Mouse (Mus musculus) CH12.LX (cell line): ENCODE data around the gene Dnajc25. TPM values are rescaled to one million over a fixed set of nuclear protein-coding genes. Genes with fewer than 3 reads are reported as not detected.

Experiments used
- DNase-seq: peaks from one replicate; pipeline ENCODE4 v3.0.0-alpha.2; 2013; ENCODE audit errors: extremely low read depth
- H3K27ac ChIP-seq: 2 replicates; pipeline ENCODE4 v1.5.1; 2012; ENCODE audit warnings: low read depth, mild to moderate bottlenecking, control low read depth, moderate library complexity; ENCODE audit not compliant: insufficient read depth
- H3K27me3 ChIP-seq: replicated peaks from 2 replicates; pipeline ENCODE3; 2012; ENCODE audit warnings: inconsistent platforms
- H3K36me3 ChIP-seq, 2 experiments: replicated peaks in 1 of 2; 2 replicates each; pipeline versions ENCODE3 to v1.6.1; 2012; ENCODE audit warnings: inconsistent platforms in 1 of 2, low read length in 1 of 2, mild to moderate bottlenecking in 1 of 2, mixed read lengths in 1 of 2, moderate library complexity in 1 of 2; ENCODE audit not compliant: control insufficient read depth in 1 of 2, insufficient read depth in 1 of 2
- H3K4me1 ChIP-seq, 2 experiments: 2 replicates each; pipeline ENCODE4 v1.6.1; 2012; ENCODE audit warnings: inconsistent platforms in 1 of 2, moderate library complexity in 1 of 2; ENCODE audit not compliant: insufficient read depth in 2 of 2, control insufficient read depth in 1 of 2
- H3K4me2 ChIP-seq: 2 replicates; pipeline ENCODE4 v1.6.1; 2012; ENCODE audit warnings: low read depth, mild to moderate bottlenecking, control low read depth; ENCODE audit not compliant: poor library complexity, insufficient read depth, severe bottlenecking
- H3K4me3 ChIP-seq, 3 experiments: fragments of 150-350 bp in 1 of 3; sonication (generic) in 1 of 3; replicated peaks in 1 of 3; 2 replicates each; pipeline versions ENCODE3 to v1.5.1; 2011 to 2012; ENCODE audit warnings: low read depth in 2 of 3, low read length in 2 of 3, mild to moderate bottlenecking in 2 of 3, moderate library complexity in 2 of 3, control low read depth in 1 of 3, improper control_type of control experiment in 1 of 3, inconsistent platforms in 1 of 3, mixed read lengths in 1 of 3; ENCODE audit not compliant: poor library complexity in 1 of 3
- H3K79me2 ChIP-seq: replicated peaks from 2 replicates; pipeline ENCODE4 v1.6.1; 2012; ENCODE audit warnings: mild to moderate bottlenecking, moderate library complexity; ENCODE audit not compliant: control insufficient read depth, poor library complexity, insufficient read depth, severe bottlenecking; ENCODE audit errors: extremely low read depth
- H3K9ac ChIP-seq: 2 replicates; pipeline ENCODE4 v1.6.1; 2012; ENCODE audit warnings: low read depth, mild to moderate bottlenecking, control low read depth, moderate library complexity; ENCODE audit not compliant: insufficient read depth
- H3K9me3 ChIP-seq: replicated peaks from 2 replicates; pipeline ENCODE3; 2012; ENCODE audit warnings: low read length, inconsistent platforms, mixed read lengths
- CHD1 ChIP-seq: IDR thresholded peaks from 2 replicates; pipeline ENCODE4 v1.6.1; 2012; ENCODE audit warnings: low read depth, low read length, improper control_type of control experiment, inconsistent platforms
- CTCF ChIP-seq, 2 experiments: IDR thresholded peaks in 1 of 2; conservative IDR thresholded peaks in 1 of 2; 2 replicates each; pipeline ENCODE4 v1.5.1; 2011 to 2012; ENCODE audit warnings: low read depth in 2 of 2, low read length in 2 of 2, improper control_type of control experiment in 1 of 2, inconsistent platforms in 1 of 2, mild to moderate bottlenecking in 1 of 2, moderate library complexity in 1 of 2
- EP300 ChIP-seq: IDR thresholded peaks from 2 replicates; pipeline ENCODE4 v1.6.1; 2011; ENCODE audit warnings: low read length, improper control_type of control experiment
- ETS1 ChIP-seq: conservative IDR thresholded peaks from 2 replicates; pipeline ENCODE4 v1.6.1; 2012; ENCODE audit warnings: low read depth, mild to moderate bottlenecking, inconsistent platforms, low read length, improper control_type of control experiment, moderate library complexity
- GABPA ChIP-seq: IDR thresholded peaks from 2 replicates; pipeline ENCODE4 v1.6.1; 2012; ENCODE audit warnings: low read depth, low read length, improper control_type of control experiment, inconsistent platforms; ENCODE audit not compliant: insufficient replicate concordance
- HCFC1 ChIP-seq: IDR thresholded peaks from 2 replicates; pipeline ENCODE4 v1.6.1; 2012; ENCODE audit warnings: low read depth, mild to moderate bottlenecking, inconsistent platforms, low read length, improper control_type of control experiment
- IRF4 ChIP-seq: IDR thresholded peaks from 2 replicates; pipeline ENCODE4 v1.6.1; 2014; ENCODE audit warnings: low read depth, mild to moderate bottlenecking, inconsistent platforms, low read length, improper control_type of control experiment
- JUN ChIP-seq: IDR thresholded peaks from 2 replicates; pipeline ENCODE4 v1.6.1; 2011; ENCODE audit warnings: low read depth, mild to moderate bottlenecking, low read length, improper control_type of control experiment, moderate library complexity; ENCODE audit not compliant: insufficient read depth
- MAFK ChIP-seq: IDR thresholded peaks from 2 replicates; pipeline ENCODE4 v1.6.1; 2011; ENCODE audit warnings: low read length, improper control_type of control experiment; ENCODE audit not compliant: insufficient replicate concordance
- MAZ ChIP-seq: IDR thresholded peaks from 2 replicates; pipeline ENCODE4 v1.6.1; 2012; ENCODE audit warnings: low read depth, mild to moderate bottlenecking, inconsistent platforms, low read length, improper control_type of control experiment, moderate library complexity
- MEF2A ChIP-seq: IDR thresholded peaks from 2 replicates; pipeline ENCODE4 v1.6.1; 2014; ENCODE audit warnings: low read depth, mild to moderate bottlenecking, inconsistent platforms, low read length, improper control_type of control experiment, borderline replicate concordance
- MXI1 ChIP-seq: IDR thresholded peaks from 2 replicates; pipeline ENCODE4 v1.6.1; 2011; ENCODE audit warnings: mild to moderate bottlenecking, low read depth, low read length, improper control_type of control experiment
- MYC ChIP-seq: IDR thresholded peaks from 2 replicates; pipeline ENCODE4 v1.6.1; 2011; ENCODE audit warnings: low read depth, mild to moderate bottlenecking, improper control_type of control experiment, low read length
- NRF1 ChIP-seq: IDR thresholded peaks from 2 replicates; pipeline ENCODE4 v1.6.1; 2014; ENCODE audit warnings: low read depth, mild to moderate bottlenecking, inconsistent platforms, low read length, improper control_type of control experiment, moderate library complexity
- RAD21 ChIP-seq: IDR thresholded peaks from 2 replicates; pipeline ENCODE4 v1.6.1; 2011; ENCODE audit warnings: low read depth, mild to moderate bottlenecking, low read length, improper control_type of control experiment, moderate library complexity
- SMC3 ChIP-seq: IDR thresholded peaks from 2 replicates; pipeline ENCODE4 v1.6.1; 2011; ENCODE audit warnings: low read depth, low read length, improper control_type of control experiment
- TCF12 ChIP-seq: IDR thresholded peaks from 2 replicates; pipeline ENCODE4 v1.6.1; 2014; ENCODE audit warnings: low read depth, mild to moderate bottlenecking, inconsistent platforms, low read length, improper control_type of control experiment
- UBTF ChIP-seq: IDR thresholded peaks from 2 replicates; pipeline ENCODE4 v1.6.1; 2012; ENCODE audit warnings: low read depth, mild to moderate bottlenecking, inconsistent platforms, low read length, improper control_type of control experiment, moderate library complexity
- USF2 ChIP-seq: conservative IDR thresholded peaks from 2 replicates; pipeline ENCODE4 v1.6.1; 2011; ENCODE audit warnings: low read depth, low read length, improper control_type of control experiment
- ZC3H11A ChIP-seq: IDR thresholded peaks from 2 replicates; pipeline ENCODE4 v1.6.1; 2012; ENCODE audit warnings: low read depth, mild to moderate bottlenecking, inconsistent platforms, low read length, improper control_type of control experiment
- ZMIZ1 ChIP-seq: IDR thresholded peaks from 2 replicates; pipeline ENCODE4 v1.6.1; 2012; ENCODE audit warnings: low read depth, mild to moderate bottlenecking, inconsistent platforms, low read length, improper control_type of control experiment
- dilution Hi-C: fragments of 300-500 bp; cut with MboI; formaldehyde crosslinking; loops from 2 replicates; pipeline ENCODE4 v1.14.3; 2020; ENCODE audit warnings: low sequenced_read_pairs; ENCODE audit not compliant: extremely low pct_unique_long_range_greater_than_20kb, extremely low pct_ligation_motif_present
- in situ Hi-C: fragments of 300-500 bp; cut with MboI; formaldehyde crosslinking; loops from 3 replicates; pipeline ENCODE4 v1.14.3; 2019; ENCODE audit warnings: low sequenced_read_pairs, low pct_ligation_motif_present, low pct_unique_long_range_greater_than_20kb, mixed read lengths
- polyA plus RNA-seq: library from polyadenylated mRNA; unstranded; fragments of >175 nt; gene quantifications from 2 replicates; pipeline ENCODE4 v1.2.1, GENCODE M21; 2012; ENCODE audit warnings: low read depth; ENCODE audit not compliant: insufficient read length
- total RNA-seq, 2 experiments: library from RNA; depleted of rRNA; stranded (reverse); fragments of 300-350 nt in 1 of 2; fragments of >200 nt in 1 of 2; gene quantifications; 2 replicates each; pipeline ENCODE4 v1.2.3; 2012 to 2014

Dnajc25 gene
- total and polyA plus RNA-seq, 3 experiments, result 2.7 to 7.0 (median 3.8) TPM

DNA sequence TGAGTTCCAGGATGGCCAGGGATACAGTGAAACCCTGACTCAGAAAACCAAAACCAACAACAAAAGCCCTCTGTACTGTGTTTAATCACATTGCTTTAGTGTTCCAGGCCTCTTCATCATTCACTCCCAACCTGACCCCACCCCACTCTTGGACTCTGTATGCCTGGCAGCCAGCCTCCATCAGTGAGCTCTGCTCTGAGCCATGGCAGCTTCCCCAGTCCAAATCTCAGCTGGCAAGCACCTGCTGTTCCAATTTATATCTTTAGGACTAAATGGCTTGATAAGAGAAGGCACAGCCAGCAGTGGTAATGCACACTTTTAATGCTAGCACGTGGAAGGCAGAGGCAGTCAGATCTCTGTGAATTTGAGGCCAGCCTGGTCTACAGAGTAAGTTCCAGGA is 29.7 kb upstream of the Dnajc25 start:
- Histone ChIP-seq H3K27ac (no peak overlapping the region), H3K9ac (no peak overlapping the region), H3K4me1 (no peaks in the 10 kb centered on the region), H3K27me3 (peaks cover 1% of the 10 kb centered on the region), H3K36me3 (no peaks in the 10 kb centered on the region), H3K4me2 (no peak overlapping the region), H3K9me3 (no peaks in the 10 kb centered on the region), H3K79me2 (no peaks in the 10 kb centered on the region), H3K4me3 (no peak overlapping the region)
- in situ Hi-C loops, result no loop called here
- no peak for TF ChIP-seq ETS1
- no peak for TF ChIP-seq EP300
- TF ChIP-seq JUN, result no peak
- no peak for TF ChIP-seq UBTF
- TF ChIP-seq ZMIZ1, result no peak
- TF ChIP-seq IRF4, result no peak
- dilution Hi-C loops, result no loop called here
- DNase-seq, result no peak

GRCm38 (mm10) chr4:58970678-58971077 is 24.2 kb upstream of the Dnajc25 start:
- DNase-seq, result no peak
- no peaks in the 10 kb centered on the region for H3K27me3 ChIP-seq
- H3K9ac ChIP-seq, result no peak overlapping the region
- no peaks in the 10 kb centered on the region for H3K4me1 ChIP-seq
- H3K79me2 ChIP-seq, result no peaks in the 10 kb centered on the region
- H3K4me2 ChIP-seq, result no peak overlapping the region
- H3K36me3 ChIP-seq, result peaks cover 0 to under 1% of the 10 kb centered on the region in 2 experiments
- dilution Hi-C loops (no loop called here), in situ Hi-C loops (no loop called here)
- TF ChIP-seq ETS1, result no peak
- no peak for TF ChIP-seq RAD21
- no peak for TF ChIP-seq MXI1
- TF ChIP-seq CTCF (conservative IDR thresholded peaks at IDR 0.05 in 1 of 2, IDR thresholded peaks at IDR 0.05 in 1 of 2; ENCODE audit: low read depth in 2 of 2, low read length in 2 of 2), result no peak
- no peak for TF ChIP-seq GABPA
- TF ChIP-seq USF2, result no peak
- no peak for TF ChIP-seq ZC3H11A
- TF ChIP-seq CHD1, result no peak
- TF ChIP-seq MAZ, result no peak
- no peak for TF ChIP-seq JUN
- no peak for TF ChIP-seq MAFK
- TF ChIP-seq TCF12, result no peak
- no peak for TF ChIP-seq HCFC1
- TF ChIP-seq MYC, result no peak
- no peak for TF ChIP-seq SMC3
- no peak for TF ChIP-seq MEF2A
- no peak for TF ChIP-seq EP300
- no peak for TF ChIP-seq NRF1
- TF ChIP-seq IRF4, result no peak
- no peak overlapping the region for H3K27ac ChIP-seq
- H3K4me3 ChIP-seq, result no peak overlapping the region
- H3K9me3 ChIP-seq, result no peaks in the 10 kb centered on the region
